Mouse (Mus musculus) 416B (cell line): Measurements from ENCODE around the gene Ngef.

ENCODE experiments used
- DNase-seq: peaks from one replicate; pipeline ENCODE4 v3.0.0; 2011; ENCODE audit warnings: low read depth

The Ngef gene

GRCm38 (mm10) chr1:87565760-87566159 is 7.9 kb downstream of the Ngef start:
- DNase-seq, result no peak

DNA sequence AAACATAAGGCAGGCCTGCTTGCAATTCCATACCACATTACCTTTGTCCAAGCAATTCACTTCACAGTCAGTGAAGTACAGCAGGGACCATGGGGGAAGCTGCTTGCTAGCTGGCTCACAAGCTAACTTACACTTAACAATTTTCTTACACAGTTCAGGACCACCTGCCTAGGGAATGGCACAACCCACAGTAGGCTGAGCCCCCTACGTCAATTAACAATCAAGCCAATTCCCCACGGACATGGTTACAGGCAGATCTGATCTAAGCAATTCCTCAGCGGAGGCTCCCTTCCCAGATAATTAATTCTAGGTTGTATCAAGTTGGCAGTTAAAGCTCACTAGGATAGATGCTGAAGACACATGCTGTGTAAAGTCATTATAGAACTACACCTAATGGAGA is 10.7 kb downstream of the Ngef start:
- DNase-seq, result no peak

DNA sequence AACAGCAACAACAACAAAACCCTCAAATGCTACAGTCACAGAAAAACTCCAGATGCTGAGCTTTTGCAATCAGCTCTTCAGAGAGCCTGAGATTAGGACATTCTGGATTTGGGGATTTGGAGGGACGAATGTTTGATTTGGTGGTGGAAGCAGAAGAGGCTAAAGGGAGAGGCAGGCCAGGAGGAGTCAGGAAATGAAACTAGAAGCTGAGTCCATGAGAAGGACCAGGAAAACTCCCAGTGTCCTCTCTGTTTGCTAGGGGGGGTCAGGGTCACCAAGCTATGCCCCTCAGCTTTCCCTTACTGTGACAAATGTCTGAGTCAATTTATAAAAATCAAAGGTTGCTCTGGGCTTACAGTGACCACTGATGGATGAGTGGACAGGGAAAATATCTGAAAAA is 20.1 kb downstream of the Ngef start:
- no peak for DNase-seq

- DNase-seq, result peak; percentile 95
These were observed 22.7 kb downstream of the Ngef start for GRCm38 (mm10) chr1:87551008-87551407.

DNA sequence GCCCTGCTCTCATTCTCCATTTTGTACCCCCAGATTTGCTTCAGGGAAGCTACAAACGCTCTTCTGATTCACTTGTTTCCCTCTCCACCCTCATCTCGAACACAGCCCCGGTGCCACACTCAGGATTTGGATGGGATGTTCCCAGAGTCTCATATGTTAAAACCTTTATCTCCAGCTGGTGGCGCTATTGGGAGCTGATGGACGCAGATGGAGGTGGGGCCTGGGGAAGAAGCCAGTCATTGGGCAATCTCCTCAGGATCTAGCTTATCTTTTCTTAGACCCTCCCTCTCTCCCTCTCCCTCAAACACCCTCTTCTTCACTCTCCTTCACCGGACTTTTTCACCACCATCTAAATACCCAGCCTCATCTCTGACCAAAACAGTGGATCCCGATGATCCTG is 32.1 kb downstream of the Ngef start:
- peak; percentile 81 for DNase-seq

DNA sequence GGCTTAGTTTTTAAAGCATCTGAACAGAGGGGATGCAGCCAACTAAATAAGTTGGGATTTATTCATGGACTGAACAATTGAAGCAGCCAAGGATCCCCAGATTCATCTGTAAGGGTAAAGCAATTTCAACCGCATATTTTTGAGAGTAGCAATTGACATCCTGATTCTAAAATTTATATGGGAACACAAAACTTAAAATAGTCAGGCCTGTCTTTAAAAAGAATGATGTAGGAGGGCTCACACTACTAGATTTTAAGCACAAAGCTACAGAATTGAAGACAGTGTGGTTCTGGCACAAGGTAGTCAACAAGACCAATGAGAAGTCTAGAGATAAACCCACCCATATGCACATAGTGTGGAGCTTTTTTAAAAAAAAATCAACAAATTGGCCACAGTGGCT is 36.7 kb downstream of the Ngef start:
- no peak for DNase-seq

DNA sequence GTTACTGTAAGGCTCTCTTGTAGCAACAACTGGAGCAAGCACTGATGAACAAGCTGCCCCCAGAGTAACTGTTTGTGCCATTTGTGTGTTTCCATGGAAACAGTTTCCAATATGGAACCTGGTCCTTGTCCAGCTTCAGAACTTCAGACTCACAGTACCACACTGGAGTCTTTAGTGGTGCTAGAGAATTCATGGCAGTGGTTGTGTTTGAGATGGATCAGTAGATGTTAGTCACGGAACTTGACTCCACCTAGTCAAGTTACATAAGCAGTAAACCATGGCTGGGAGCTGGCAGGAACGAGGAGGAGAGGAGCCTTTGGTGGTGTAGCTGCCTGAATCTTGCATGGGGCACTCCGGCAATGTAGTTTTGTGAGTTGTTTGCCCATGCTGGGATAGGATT is 39.6 kb downstream of the Ngef start:
- DNase-seq, result no peak

- no peak for DNase-seq
These were observed 41.3 kb downstream of the Ngef start for GRCm38 (mm10) chr1:87532346-87532745.

GRCm38 (mm10) chr1:87527191-87527590 is 46.5 kb downstream of the Ngef start:
- DNase-seq, result no peak

DNA sequence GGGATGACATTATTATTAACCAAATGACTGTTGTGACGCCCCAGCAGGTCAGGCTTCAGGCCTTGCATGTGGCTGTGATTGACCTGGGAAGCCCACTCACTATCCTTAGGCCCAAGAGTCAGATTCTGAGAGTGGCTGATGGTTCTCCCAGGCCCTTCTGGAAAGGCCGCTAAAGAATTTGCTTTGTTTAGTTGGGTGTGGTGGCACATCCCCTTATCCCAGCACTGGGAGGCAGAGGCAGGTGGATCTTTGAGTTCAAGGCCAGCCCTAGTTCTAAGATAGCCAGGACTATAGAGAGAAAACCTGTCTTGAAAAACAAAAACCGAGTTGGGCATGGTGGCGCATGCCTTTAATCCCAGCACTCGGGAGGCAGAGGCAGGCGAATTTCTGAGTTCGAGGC is 48.6 kb downstream of the Ngef start:
- DNase-seq, result no peak

GRCm38 (mm10) chr1:87521523-87521922 is 52.1 kb downstream of the Ngef start:
- DNase-seq, result no peak

- no peak for DNase-seq
These were observed 53.2 kb downstream of the Ngef start for GRCm38 (mm10) chr1:87520467-87520866.

DNA sequence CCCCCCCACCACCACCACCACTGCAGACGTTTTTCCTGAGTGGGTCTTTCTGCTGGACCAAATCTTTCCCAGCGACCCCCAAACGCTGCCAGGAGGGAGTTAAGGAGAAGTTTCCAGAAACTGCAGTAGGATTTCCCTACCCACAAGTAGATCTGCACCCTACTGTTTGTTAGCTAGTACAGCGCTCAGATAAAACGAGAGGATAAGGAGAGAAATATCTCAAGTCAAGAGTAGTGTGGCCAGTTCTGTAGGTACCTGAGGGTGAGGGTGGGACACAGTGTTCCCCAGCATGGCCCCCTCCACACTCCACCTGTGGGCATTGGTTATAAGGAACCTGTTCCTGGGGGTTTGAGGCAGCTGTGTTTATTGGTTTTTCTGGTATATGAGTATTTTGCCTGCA is 62.8 kb downstream of the Ngef start:
- DNase-seq, result no peak

GRCm38 (mm10) chr1:87510166-87510691 is 63.4 kb downstream of the Ngef start:
- DNase-seq, result no peak

DNA sequence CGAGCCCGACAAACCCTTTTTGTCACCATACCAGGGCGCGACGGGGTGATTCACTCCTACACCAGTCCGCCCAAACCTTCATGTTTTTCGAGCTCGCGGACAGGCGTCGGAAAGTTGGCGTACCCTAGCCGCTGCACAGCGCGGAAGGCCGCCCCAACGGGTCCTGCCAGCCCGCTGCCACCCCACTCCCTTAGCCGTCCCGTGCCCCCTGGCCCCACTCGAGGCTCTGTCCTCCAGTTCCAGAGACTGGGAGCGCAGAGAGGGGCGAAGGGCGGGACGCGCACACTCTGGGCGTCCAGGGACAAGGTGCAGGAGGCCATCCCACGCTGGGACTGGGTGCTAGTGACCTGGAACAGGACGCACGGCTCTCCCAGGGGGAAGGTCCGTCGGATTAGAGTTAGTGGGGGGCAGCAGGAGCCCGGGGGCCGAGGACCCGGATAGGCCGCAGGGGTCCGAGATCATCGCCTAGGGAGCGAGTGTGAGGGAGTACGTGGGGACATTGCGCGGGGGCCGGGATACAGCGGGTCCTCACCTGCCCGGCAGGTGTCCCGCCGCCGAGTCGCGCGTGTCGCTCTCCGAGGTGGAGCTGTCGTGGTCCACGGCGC is 64.0 kb downstream of the Ngef start, which contains the start of gene Neu2:
Gene Neu2, plus strand, starts transcription at position 329 of the 605 bp plus-strand sequence.
- DNase-seq, result no peak

- no peak for DNase-seq
These were observed 64.8 kb downstream of the Ngef start for GRCm38 (mm10) chr1:87508591-87509560.

GRCm38 (mm10) chr1:87507857-87508256 is 65.8 kb downstream of the Ngef start:
- DNase-seq, result no peak

DNA sequence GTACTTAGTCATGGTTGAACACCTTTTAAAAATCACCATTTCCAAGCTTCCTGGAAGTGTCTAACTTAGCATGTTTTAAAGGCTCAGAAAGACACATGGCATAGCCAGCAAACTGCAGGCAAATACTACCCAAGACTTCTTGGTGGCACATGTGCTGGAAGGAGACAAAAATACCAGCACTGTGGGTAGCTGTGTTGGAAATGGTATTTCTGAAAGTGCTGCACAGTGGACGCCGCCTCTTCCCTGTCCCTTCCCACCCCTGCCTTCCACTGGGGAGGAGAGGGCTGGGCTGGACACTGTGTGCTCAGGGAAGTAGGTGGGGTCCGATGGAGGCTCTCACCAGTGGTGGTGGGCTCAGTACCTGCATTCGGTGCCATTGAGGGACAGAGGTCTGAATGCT is 68.1 kb downstream of the Ngef start:
- no peak for DNase-seq

DNA sequence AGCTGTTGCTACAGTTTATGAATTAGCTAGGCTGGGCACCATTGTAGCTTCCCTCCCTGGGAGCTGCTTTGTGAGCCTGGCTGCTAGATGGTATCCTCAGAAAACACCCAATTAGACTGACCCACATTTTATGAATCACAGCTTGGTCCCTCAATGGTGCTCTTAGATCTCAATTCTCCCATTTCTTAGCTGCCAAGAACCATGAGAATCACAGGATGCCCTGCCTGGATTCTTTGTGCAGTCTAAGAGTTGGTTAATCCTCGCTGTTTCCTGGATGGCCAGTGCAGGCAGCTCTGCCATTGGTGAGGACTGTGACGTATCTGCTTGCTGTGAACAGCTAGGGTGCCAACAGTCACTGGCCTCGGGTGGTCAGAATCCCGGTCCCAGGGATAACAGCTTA is 80.1 kb downstream of the Ngef start:
- no peak for DNase-seq

- DNase-seq, result peak; percentile 11
These were observed 81.4 kb downstream of the Ngef start for GRCm38 (mm10) chr1:87492285-87492684.

- DNase-seq, result no peak
These were observed 87.3 kb downstream of the Ngef start for GRCm38 (mm10) chr1:87486386-87486785.

- DNase-seq, result no peak
These were observed 91.1 kb downstream of the Ngef start for GRCm38 (mm10) chr1:87482546-87482945.
